Mouse (Mus musculus): Measurements from ENCODE around the gene Mlst8. TPM values are rescaled to one million over a fixed set of nuclear protein-coding genes. Genes with fewer than 3 reads are reported as not detected.

Gene Mlst8
- total and polyA plus RNA-seq, 3 experiments: 10.0 to 24.7 (median 14.0) TPM

DNA sequence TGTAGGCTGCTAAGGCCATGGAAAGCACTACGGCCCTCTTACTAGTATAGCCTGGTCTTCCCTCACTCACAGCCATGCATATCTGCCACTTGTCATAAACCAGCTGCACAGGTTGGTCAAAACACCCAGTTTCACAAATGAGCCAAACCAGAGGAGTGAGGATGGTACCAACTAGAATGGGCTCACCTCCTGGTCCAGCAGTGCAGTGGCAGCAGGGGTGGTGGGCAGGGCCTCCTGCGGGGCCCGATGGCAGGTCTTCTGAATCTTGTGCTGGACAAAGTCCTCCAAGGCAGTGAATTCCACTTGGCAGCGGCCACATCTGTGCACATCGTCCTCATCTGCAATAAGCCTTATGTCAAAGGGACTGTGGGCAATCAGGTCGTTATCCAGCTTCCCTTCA is 27.7 kb downstream of the Mlst8 start:
- DNase-seq (ENCODE audit: extremely low read depth): no peak
- Histone ChIP-seq H3K9me3 (replicated peaks; ENCODE audit: low read length) (no peaks in the 10 kb centered on the region), H3K79me2 (replicated peaks; ENCODE audit: control insufficient read depth, extremely low read depth, insufficient read depth, poor library complexity, severe bottlenecking) (peaks cover 15% of the 10 kb centered on the region), H3K27me3 (replicated peaks) (no peaks in the 10 kb centered on the region), H3K9ac (ENCODE audit: insufficient read depth, low read depth) (no peak overlapping the region), H3K4me2 (ENCODE audit: insufficient read depth, low read depth, poor library complexity, severe bottlenecking) (no peak overlapping the region), H3K36me3 (replicated peaks in 1 of 2; ENCODE audit: control insufficient read depth in 1 of 2, insufficient read depth in 1 of 2, low read length in 1 of 2) (peaks cover 48 to 63% of the 10 kb centered on the region in 2 experiments), H3K4me3 (replicated peaks in 1 of 3; ENCODE audit: low read depth in 2 of 3, low read length in 2 of 3, poor library complexity in 1 of 3) (no peak overlapping the region), H3K27ac (ENCODE audit: insufficient read depth, low read depth) (no peak overlapping the region), H3K4me1 (ENCODE audit: control insufficient read depth in 1 of 2, insufficient read depth in 2 of 2) (peaks cover 3 to 45% of the 10 kb centered on the region in 2 experiments; a peak in 3 of 4 replicates)
- dilution Hi-C loops (cut with MboI; ENCODE audit: extremely low pct_ligation_motif_present, extremely low pct_unique_long_range_greater_than_20kb, low sequenced_read_pairs) (no loop called here), in situ Hi-C loops (cut with MboI; ENCODE audit: low pct_ligation_motif_present, low pct_unique_long_range_greater_than_20kb, low sequenced_read_pairs) (no loop called here)
- TF ChIP-seq RCOR1 (conservative IDR thresholded peaks at IDR 0.05; ENCODE audit: low read depth, low read length) (no peak), POLR2A (IDR thresholded peaks at IDR 0.05; ENCODE audit: low read depth, low read length) (no peak), TBP (conservative IDR thresholded peaks at IDR 0.05; ENCODE audit: low read depth, low read length) (no peak), USF1 (IDR thresholded peaks at IDR 0.05; ENCODE audit: low read depth, low read length) (no peak), ETS1 (conservative IDR thresholded peaks at IDR 0.05; ENCODE audit: low read depth, low read length) (no peak), CHD2 (IDR thresholded peaks at IDR 0.05; ENCODE audit: low read length) (no peak), NELFE (IDR thresholded peaks at IDR 0.05; ENCODE audit: low read depth, low read length) (no peak), JUND (conservative IDR thresholded peaks at IDR 0.05; ENCODE audit: low read depth, low read length) (no peak), SMC3 (IDR thresholded peaks at IDR 0.05; ENCODE audit: low read depth, low read length) (no peak), MAFK (IDR thresholded peaks at IDR 0.05; ENCODE audit: insufficient replicate concordance, low read length) (no peak), IRF4 (IDR thresholded peaks at IDR 0.05; ENCODE audit: low read depth, low read length) (no peak), POLR2AphosphoS2 (IDR thresholded peaks at IDR 0.05; ENCODE audit: low read depth, low read length) (no peak), EP300 (IDR thresholded peaks at IDR 0.05; ENCODE audit: low read length) (no peak), TCF12 (IDR thresholded peaks at IDR 0.05; ENCODE audit: low read depth, low read length) (no peak), BHLHE40 (IDR thresholded peaks at IDR 0.05; ENCODE audit: low read depth, low read length) (no peak), KAT2A (IDR thresholded peaks at IDR 0.05; ENCODE audit: insufficient replicate concordance, low read length) (no peak)

DNA sequence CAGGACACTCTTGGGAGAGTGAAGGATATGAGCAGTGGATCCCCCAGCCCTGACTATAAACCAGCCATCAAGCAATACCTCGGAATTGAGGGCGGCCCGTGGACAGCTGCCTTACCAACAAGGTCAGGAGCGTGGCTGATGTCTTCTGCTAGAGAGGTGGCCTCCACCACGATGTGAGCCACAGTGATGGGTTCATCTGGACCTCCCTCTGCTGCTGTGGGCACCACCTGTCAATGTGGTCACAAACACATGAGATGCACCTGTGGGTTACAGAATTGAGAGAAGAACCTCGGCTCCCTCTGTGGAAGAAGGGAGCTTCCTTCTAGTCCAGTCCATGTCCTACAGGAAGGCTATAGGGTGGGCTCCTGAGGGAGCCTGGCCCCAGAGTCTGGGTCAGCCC is 29.4 kb downstream of the Mlst8 start:
- dilution Hi-C loops (cut with MboI; ENCODE audit: extremely low pct_ligation_motif_present, extremely low pct_unique_long_range_greater_than_20kb, low sequenced_read_pairs): no loop called here
- DNase-seq (ENCODE audit: extremely low read depth): no peak

More for the DNA sequence above, 29.4 kb downstream of the Mlst8 start:
- peaks cover 3 to 40% of the 10 kb centered on the region in 2 experiments; a peak in 3 of 4 replicates for H3K4me1 ChIP-seq (ENCODE audit: control insufficient read depth in 1 of 2, insufficient read depth in 2 of 2)
- TF ChIP-seq MYC (IDR thresholded peaks at IDR 0.05; ENCODE audit: low read depth, low read length) (no peak), KAT2A (IDR thresholded peaks at IDR 0.05; ENCODE audit: insufficient replicate concordance, low read length) (no peak), NELFE (IDR thresholded peaks at IDR 0.05; ENCODE audit: low read depth, low read length) (no peak), HCFC1 (IDR thresholded peaks at IDR 0.05; ENCODE audit: low read depth, low read length) (no peak), POLR2A (IDR thresholded peaks at IDR 0.05; ENCODE audit: low read depth, low read length) (no peak), CHD2 (IDR thresholded peaks at IDR 0.05; ENCODE audit: low read length) (no peak), RAD21 (IDR thresholded peaks at IDR 0.05; ENCODE audit: low read depth, low read length) (no peak), UBTF (IDR thresholded peaks at IDR 0.05; ENCODE audit: low read depth, low read length) (no peak), ZC3H11A (IDR thresholded peaks at IDR 0.05; ENCODE audit: low read depth, low read length) (no peak), NRF1 (IDR thresholded peaks at IDR 0.05; ENCODE audit: low read depth, low read length) (no peak), POLR2AphosphoS2 (IDR thresholded peaks at IDR 0.05; ENCODE audit: low read depth, low read length) (no peak), TBP (conservative IDR thresholded peaks at IDR 0.05; ENCODE audit: low read depth, low read length) (no peak), JUND (conservative IDR thresholded peaks at IDR 0.05; ENCODE audit: low read depth, low read length) (no peak), ELF1 (IDR thresholded peaks at IDR 0.05; ENCODE audit: low read depth, low read length) (no peak), EP300 (IDR thresholded peaks at IDR 0.05; ENCODE audit: low read length) (no peak), SMC3 (IDR thresholded peaks at IDR 0.05; ENCODE audit: low read depth, low read length) (no peak), MAZ (IDR thresholded peaks at IDR 0.05; ENCODE audit: low read depth, low read length) (no peak)
- no peaks in the 10 kb centered on the region for H3K27me3 ChIP-seq (replicated peaks)
- peaks cover 65 to 80% of the 10 kb centered on the region in 2 experiments for H3K36me3 ChIP-seq (replicated peaks in 1 of 2; ENCODE audit: control insufficient read depth in 1 of 2, insufficient read depth in 1 of 2, low read length in 1 of 2)
- H3K4me2 ChIP-seq (ENCODE audit: insufficient read depth, low read depth, poor library complexity, severe bottlenecking): no peak overlapping the region
- no peak overlapping the region for H3K27ac ChIP-seq (ENCODE audit: insufficient read depth, low read depth)
- H3K9me3 ChIP-seq (replicated peaks; ENCODE audit: low read length): no peaks in the 10 kb centered on the region
- in situ Hi-C loops (cut with MboI; ENCODE audit: low pct_ligation_motif_present, low pct_unique_long_range_greater_than_20kb, low sequenced_read_pairs): no loop called here
- H3K9ac ChIP-seq (ENCODE audit: insufficient read depth, low read depth): no peak overlapping the region
- no peak overlapping the region for H3K4me3 ChIP-seq (replicated peaks in 1 of 3; ENCODE audit: low read depth in 2 of 3, low read length in 2 of 3, poor library complexity in 1 of 3)
- peaks cover 15% of the 10 kb centered on the region for H3K79me2 ChIP-seq (replicated peaks; ENCODE audit: control insufficient read depth, extremely low read depth, insufficient read depth, poor library complexity, severe bottlenecking)

Measured in CH12.LX (cell line).